Mouse (Mus musculus): ENCODE results near the gene Yif1b.

Gene Yif1b

DNA sequence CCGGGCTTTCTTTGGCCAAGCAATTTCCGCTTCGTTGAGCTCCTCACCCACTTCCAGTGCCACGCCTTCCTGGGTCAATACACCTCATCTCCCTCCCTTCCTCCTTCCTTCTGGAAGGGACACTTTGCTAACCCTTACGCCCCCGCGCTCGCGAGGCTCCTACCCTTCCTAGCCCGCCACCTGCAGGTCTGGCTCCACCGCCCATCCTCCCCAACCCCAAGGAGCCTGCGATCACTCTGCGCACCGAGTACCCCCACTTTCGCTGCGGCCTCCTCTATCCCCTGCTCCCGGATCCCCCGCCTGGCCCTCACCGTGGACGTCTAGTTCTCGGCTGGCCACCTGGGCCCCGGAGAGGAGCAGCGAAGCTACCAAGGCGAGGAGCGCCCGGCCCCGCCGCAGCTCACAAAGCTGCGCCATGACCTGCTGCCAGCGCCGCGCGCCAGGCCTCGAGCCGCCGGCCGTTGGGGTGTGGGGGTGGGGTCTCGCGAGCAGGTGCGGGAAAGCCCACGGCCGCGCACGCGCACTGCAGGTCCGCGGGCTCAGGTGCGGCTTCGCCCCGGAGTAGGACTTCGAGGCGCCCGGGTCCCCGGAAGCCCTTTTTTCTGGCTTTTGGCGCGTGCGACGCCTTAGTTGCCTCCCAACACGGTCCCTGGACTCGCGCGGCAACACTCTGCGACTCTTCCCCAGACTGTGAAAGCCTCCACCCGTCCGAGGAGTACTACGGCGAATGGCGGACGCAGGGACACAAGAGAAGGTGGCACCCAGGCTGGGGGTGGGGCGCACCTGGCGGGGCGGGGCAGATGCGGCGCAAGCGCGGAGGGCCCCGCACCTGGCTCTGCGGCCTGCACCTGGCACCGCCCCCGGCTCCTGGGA, 43.3 kb downstream of the Yif1b start, which contains the start of gene Spint2:
Gene Spint2, minus strand, starts transcription at position 712 of the 873 bp plus-strand sequence.
- peak; percentile 86 for DNase-seq

DNA sequence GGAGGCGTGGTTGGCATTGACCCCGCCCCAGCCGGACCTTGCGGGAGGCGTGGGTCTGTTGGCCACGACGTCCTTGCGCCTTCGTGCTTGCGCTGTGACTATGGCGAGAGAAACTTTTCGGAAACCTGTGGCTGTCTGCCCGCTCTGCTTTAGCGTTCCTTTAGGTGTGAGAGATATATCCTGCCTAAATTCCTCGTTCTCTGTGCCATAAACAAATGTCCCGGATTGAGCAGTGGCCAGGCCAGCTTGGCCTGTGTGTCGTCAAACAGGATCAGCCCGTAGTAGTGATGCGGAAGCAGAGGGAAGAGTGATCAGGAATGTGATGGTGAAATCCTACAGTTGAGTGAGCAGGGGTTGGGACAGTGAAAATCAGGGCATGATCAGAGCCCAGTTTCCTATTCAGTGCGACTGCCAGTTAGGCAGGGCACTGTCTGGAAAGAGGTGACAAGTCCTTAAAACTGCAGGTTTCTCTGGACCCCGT, 44.0 kb downstream of the Yif1b start:
- DNase-seq: no peak

DNA sequence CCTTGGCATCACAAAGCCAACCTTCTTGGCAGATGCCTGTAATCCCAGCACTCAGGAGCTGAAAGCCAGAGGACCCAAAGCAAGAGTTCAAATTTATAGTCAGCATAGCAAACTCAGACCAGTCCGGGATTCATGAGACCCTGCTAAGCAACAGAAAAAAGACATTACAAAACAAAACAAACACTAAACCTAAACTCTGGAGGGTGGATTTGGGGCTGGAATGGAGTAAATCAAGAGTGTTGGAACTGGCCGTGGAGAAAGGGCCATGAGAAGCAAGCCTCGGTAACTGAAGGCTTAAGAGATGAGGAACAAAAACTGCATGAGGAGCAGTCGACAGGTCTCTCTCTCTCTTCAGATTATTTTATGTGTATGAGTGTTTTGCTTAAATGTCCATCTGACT, 45.7 kb downstream of the Yif1b start:
- no peak for DNase-seq

DNA sequence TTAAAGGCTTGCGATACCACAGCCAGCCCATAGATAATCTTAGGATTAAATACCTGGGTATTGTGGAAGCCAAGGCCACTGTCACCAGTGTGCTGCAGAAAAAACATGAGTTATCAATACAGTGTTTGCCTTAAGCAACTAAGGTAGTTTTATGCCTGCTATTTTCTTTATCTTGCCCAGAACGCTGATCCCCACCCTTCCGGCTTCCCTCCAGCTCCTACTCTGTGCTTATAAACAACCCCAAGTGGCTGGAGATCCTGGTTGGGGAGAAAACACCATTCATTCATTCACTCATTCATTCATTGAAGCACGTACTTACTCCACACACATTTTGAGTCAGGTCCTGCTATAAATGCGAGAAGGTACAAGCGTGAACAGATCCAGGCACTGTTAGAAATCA, 46.4 kb downstream of the Yif1b start:
- no peak for DNase-seq

GRCm38 (mm10) chr7:29287481-29287880, 49.4 kb downstream of the Yif1b start:
- no peak for DNase-seq

- DNase-seq: no peak
These were observed 50.0 kb downstream of the Yif1b start for GRCm38 (mm10) chr7:29288079-29288478.

GRCm38 (mm10) chr7:29288942-29289638, 51.0 kb downstream of the Yif1b start, which contains the start of gene Ppp1r14a:
Gene Ppp1r14a (plus strand): TSS chr7:29289308.
- peak; percentile 94 for DNase-seq

DNA sequence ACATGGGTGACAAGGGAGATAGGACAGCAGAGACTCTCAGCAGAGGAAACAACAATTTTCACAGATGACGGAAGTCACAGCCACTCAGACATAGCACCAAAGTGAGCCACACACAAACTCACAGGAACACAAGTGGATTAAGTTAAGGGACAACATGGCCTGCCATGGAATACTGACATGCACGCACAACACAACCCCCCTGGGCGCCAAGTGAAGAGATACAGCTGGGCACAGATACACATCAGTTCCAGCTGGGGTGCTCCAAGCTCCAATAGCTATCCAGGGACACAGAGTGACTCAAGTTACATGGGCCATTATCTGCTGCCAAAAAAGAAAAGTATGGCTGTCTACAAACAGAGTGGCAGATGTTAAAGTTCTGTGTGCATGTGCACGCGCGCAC, 51.7 kb downstream of the Yif1b start:
- DNase-seq: no peak

DNA sequence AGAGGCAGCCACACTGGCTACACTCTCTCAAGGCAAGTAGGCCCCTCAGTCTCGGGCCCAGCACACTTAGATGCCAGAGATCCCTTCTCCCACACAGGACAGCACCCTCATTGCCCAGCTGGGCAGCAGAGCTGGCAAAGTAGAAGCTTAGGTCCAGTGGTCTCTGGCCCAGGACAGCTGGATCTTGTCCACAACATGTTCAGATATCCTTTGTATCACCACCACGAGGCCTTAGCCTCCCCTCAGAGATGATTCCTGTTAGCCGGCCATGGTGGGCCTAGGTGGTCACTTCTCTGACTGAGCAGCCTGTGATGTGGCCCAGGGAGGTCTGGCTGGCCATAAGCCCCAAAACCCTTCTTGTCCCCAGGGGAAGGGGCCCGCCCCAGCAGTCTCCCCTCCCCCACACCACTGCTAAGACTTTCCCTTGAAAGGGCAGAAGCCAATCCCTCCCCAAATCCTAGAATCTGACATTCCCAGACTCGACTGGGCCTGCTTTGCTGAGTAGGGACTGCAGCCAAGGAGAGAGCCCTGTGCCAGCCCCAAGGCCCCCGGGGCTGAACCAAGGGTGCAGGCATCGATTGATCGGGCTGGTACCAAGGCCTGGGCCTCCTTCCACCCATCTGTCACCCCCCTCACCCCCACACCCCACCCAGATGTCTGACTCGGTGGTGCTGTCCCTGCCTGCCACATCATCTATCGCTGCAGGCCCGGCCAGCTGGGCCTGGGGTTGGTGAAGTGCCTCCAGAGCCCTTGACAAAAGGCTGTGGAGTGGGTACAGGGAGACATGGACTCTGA, 52.8 kb downstream of the Yif1b start:
- no peak for DNase-seq

DNA sequence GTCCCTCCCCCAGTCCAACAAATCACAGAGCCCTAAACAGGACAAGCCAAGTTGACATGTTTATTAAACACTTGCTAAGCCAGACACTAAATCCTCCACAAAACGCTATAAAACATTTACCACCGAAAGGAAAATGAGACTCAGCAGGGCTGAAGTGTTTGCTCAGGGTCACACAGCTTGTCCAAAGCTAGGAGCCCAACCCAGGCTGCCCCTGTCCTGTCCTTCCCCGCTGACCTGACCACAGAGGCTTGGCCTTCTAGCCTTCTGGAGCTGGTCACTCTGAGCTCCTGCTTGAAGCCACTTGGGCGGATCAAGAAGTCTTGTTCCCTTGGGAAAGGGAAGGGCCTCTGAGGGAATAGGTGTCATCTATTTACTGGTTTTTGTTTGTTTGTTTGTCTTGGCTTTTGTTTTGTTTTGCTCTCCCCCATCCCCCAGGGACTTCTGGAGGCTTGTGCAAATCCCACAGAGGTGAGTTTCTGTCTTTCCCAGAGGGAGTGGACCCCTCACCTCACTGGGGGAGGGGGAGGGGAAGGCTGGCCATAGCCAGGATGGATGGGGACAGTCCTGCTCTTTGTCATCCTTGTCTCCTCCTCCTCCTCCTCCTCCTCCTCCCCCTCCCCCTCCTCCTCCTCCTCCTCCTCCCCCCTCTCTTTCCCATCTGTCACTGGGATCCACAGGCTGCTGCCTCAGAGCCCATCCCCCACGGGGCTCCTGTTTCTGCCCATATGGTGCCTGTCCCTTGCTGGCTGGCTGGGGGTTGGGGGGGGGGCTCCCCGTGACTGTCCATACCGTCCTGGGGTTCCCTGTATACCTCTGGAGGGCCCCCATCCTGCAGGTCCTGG, 53.7 kb downstream of the Yif1b start:
- no peak for DNase-seq

DNA sequence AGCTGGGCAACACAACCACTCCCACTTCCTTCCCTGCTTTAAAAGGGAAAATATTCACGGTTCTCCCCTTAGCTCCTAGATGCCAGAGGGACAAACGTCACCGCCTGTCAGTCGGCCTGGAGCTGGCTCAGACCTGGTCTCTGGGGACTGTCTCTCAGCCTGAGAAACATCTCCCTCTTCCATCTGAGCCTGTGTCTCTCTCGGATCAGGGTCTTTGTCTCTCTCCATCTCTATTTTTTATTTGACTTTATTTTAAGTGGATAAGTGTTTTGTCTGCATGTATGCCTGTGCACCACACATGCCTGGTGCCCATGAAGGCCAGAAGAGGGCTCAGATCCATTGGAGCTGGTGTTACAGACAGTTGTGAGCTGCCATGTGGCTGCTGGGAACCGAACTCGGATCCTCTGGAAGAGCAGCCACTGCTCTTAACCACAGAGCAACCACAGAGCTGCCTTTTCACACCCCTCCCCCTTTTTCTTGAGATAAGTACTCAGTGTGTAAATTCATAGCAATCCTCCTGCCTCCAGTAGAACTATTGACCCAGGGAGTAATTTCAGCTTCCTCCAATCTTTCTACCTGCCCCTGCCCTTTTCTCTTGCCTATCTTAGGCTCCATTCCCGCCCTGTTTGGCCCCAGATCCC, 54.4 kb downstream of the Yif1b start:
- no peak for DNase-seq

- DNase-seq: no peak
These were observed 55.3 kb downstream of the Yif1b start for GRCm38 (mm10) chr7:29293131-29294065.

DNA sequence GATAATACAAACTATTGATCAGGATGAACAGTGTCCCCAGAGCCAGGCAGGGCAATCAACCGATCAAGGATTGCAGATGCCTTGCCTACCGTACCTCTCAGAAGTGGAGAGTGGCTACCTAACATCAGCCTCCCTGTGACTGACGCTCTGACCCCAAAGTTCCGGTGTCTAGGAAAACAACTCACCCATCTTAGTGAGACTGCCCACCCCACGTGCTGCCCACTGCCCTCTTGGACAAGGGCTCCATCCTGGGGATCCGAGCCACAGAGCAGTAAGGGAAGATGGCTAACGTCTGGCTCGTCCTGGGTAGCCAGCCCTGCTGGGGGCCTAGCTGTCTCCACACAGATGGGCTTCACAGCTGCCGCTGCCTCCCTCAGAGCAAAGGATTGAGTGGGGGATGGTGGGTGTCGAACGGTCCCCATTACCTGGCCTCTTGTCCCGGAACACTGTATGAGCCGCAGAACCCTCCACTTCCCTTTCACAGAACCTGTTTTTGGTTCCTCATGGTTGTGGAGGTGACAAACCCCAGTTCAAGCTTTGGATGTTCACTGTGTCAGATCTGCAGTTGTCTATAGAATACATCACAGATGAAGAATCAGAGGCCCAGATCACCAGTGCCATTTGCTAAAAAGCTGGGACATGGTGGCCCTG, 56.1 kb downstream of the Yif1b start:
- no peak for DNase-seq

- DNase-seq: no peak
These were observed 57.9 kb downstream of the Yif1b start for GRCm38 (mm10) chr7:29295861-29296647.

- DNase-seq: peak; percentile 69
These were observed 58.9 kb downstream of the Yif1b start for GRCm38 (mm10) chr7:29296998-29297397.
